ENCODE assay signal across 8 mouse cellular contexts in genomic region chr1:75125418-75125817, GRCm38 (mm10). TPM values are rescaled to one million over a fixed set of nuclear protein-coding genes. Genes with fewer than 3 reads are reported as not detected.
DNase-seq lines count a peak whose midpoint lies in the region; ATAC-seq and TF ChIP-seq lines count a peak whose summit lies in the region.

No protein-coding gene starts in this region.

- H3K4me1 ChIP-seq in kidney, embryonic 16.5 days (ENCODE audit: insufficient read depth, low read length): 0 out of 2 replicates have a peak, but pooled peaks cover 5% of the 10 kb centered on the region
- 0 out of 2 replicates have a peak, but pooled peaks cover 4% of the 10 kb centered on the region for H3K4me1 ChIP-seq in embryonic facial prominence, embryonic 12.5 days
- H3K4me1 ChIP-seq in intestine, postnatal 0 days (replicated peaks; ENCODE audit: control insufficient read depth, insufficient read depth, low read length): 0 out of 2 replicates have a peak, but pooled peaks cover 5% of the 10 kb centered on the region
- H3K4me1 ChIP-seq in neural tube, embryonic 11.5 days (ENCODE audit: control insufficient read depth, insufficient read depth, low read length): no peaks in the 10 kb centered on the region

- no peaks in the 10 kb centered on the region for H3K27me3 ChIP-seq in kidney, embryonic 16.5 days (ENCODE audit: insufficient read depth, low read length)
- H3K27me3 ChIP-seq in embryonic facial prominence, embryonic 12.5 days: no peaks in the 10 kb centered on the region; the same call in 1 of the 2 replicates
- H3K27me3 ChIP-seq in intestine, postnatal 0 days (replicated peaks; ENCODE audit: control insufficient read depth, insufficient read depth, low read length): no peaks in the 10 kb centered on the region
- H3K27me3 ChIP-seq in neural tube, embryonic 11.5 days (ENCODE audit: control insufficient read depth, insufficient read depth, low read length): no peaks in the 10 kb centered on the region

- peak overlapping the region; percentile 99 for H3K27ac ChIP-seq in kidney, embryonic 16.5 days (ENCODE audit: low read length)
- H3K27ac ChIP-seq in embryonic facial prominence, embryonic 12.5 days: peak overlapping the region; percentile 97; the same call in 1 of the 2 replicates
- H3K27ac ChIP-seq in intestine, postnatal 0 days (ENCODE audit: low read depth, low read length): peak overlapping the region; percentile 97
- no peak overlapping the region for H3K27ac ChIP-seq in neural tube, embryonic 11.5 days (ENCODE audit: low read depth, low read length)

- H3K36me3 ChIP-seq in kidney, embryonic 16.5 days (ENCODE audit: insufficient read depth, low read length): no peaks in the 10 kb centered on the region
- H3K36me3 ChIP-seq in embryonic facial prominence, embryonic 12.5 days: no peaks in the 10 kb centered on the region
- H3K36me3 ChIP-seq in intestine, postnatal 0 days (ENCODE audit: control insufficient read depth, insufficient read depth): no peaks in the 10 kb centered on the region
- H3K36me3 ChIP-seq in neural tube, embryonic 11.5 days (ENCODE audit: control insufficient read depth, insufficient read depth, low read length): no peaks in the 10 kb centered on the region

- H3K4me3 ChIP-seq in kidney, embryonic 16.5 days (ENCODE audit: low read length): peak overlapping the region; percentile 57
- H3K4me3 ChIP-seq in embryonic facial prominence, embryonic 12.5 days: peak overlapping the region; percentile 54
- peak overlapping the region; percentile 51 for H3K4me3 ChIP-seq in intestine, postnatal 0 days (ENCODE audit: low read depth, low read length)
- H3K4me3 ChIP-seq in neural tube, embryonic 11.5 days (ENCODE audit: low read depth, low read length): peak overlapping the region; percentile 48

- DNase-seq in kidney, postnatal 4 days: no peak
- no peak for DNase-seq in neural tube, embryonic 11.5 days (ENCODE audit: low spot score)
- DNase-seq in adrenal gland, adult 2 months: no peak
- no peak for DNase-seq in gastrocnemius, postnatal 10 days
- DNase-seq in adipocyte (ENCODE audit: low spot score): no peak

- TF ChIP-seq CTCF in intestine, postnatal 0 days (IDR thresholded peaks at IDR 0.05; ENCODE audit: low read depth): no peak

- H3K4me2 ChIP-seq in kidney, embryonic 16.5 days (replicated peaks; ENCODE audit: low read depth, low read length): peak overlapping the region; percentile 57
- peak overlapping the region; percentile 53 for H3K4me2 ChIP-seq in embryonic facial prominence, embryonic 12.5 days (replicated peaks)
- peak overlapping the region; percentile 69 for H3K4me2 ChIP-seq in intestine, postnatal 0 days (replicated peaks; ENCODE audit: low read depth)
- peak overlapping the region; percentile 50 for H3K4me2 ChIP-seq in neural tube, embryonic 11.5 days (ENCODE audit: low read depth)

- ATAC-seq in kidney, embryonic 16.5 days (ENCODE audit: low FRiP score, low TSS enrichment): no peak
- ATAC-seq in embryonic facial prominence, embryonic 12.5 days (ENCODE audit: insufficient number of reproducible peaks, insufficient read depth, low FRiP score, low TSS enrichment): no peak
- no peak for ATAC-seq in intestine, postnatal 0 days
- no peak for ATAC-seq in neural tube, embryonic 11.5 days (ENCODE audit: insufficient read depth, low FRiP score, low TSS enrichment)

- WGBS in kidney, embryonic 16.5 days: 37% methylated on average over 5 of the region's 5 CpGs
- WGBS in embryonic facial prominence, embryonic 12.5 days: 31% methylated on average over 5 of the region's 5 CpGs
- 23% methylated on average over 5 of the region's 5 CpGs for WGBS in intestine, postnatal 0 days
- 42% methylated on average over 5 of the region's 5 CpGs for WGBS in neural tube, embryonic 11.5 days

- no peaks in the 10 kb centered on the region for H3K9me3 ChIP-seq in kidney, embryonic 16.5 days (ENCODE audit: low read length)
- H3K9me3 ChIP-seq in embryonic facial prominence, embryonic 12.5 days: no peaks in the 10 kb centered on the region
- H3K9me3 ChIP-seq in intestine, postnatal 0 days (ENCODE audit: control insufficient read depth): no peaks in the 10 kb centered on the region
- no peaks in the 10 kb centered on the region for H3K9me3 ChIP-seq in neural tube, embryonic 11.5 days (ENCODE audit: control insufficient read depth, low read length)

- peak overlapping the region; percentile 78 for H3K9ac ChIP-seq in kidney, embryonic 16.5 days (replicated peaks; ENCODE audit: low read length)
- peak overlapping the region; percentile 53; the same call in 1 of the 2 replicates for H3K9ac ChIP-seq in embryonic facial prominence, embryonic 12.5 days
- H3K9ac ChIP-seq in intestine, postnatal 0 days (ENCODE audit: low read depth, low read length): peak overlapping the region; percentile 43
- H3K9ac ChIP-seq in neural tube, embryonic 11.5 days (ENCODE audit: low read length): peak overlapping the region; percentile 3; the same call in 1 of the 2 replicates

RNA-seq across cellular contexts. Expression of gene Nhej1, which starts 0.4 kb away (rescaled TPM):
- polyA plus RNA-seq in kidney, embryonic 16.5 days (2015; fragmentation: Nextera tagmentation; extraction: Ambion mirVana): 10.0 and 12.1 TPM in 2 replicates
- 10.9 and 11.3 TPM in 2 replicates for polyA plus RNA-seq in embryonic facial prominence, embryonic 12.5 days (2016; fragmentation: Nextera tagmentation; extraction: Ambion mirVana)
- 5.0 TPM in 2 replicates for polyA plus RNA-seq in intestine, postnatal 0 days (2015; fragmentation: Nextera tagmentation; extraction: Ambion mirVana)
- 12.1 and 13.9 TPM in 2 replicates for polyA plus RNA-seq in neural tube, embryonic 11.5 days (2014; fragmentation: Nextera tagmentation; extraction: Ambion mirVana)
- 1 to 10 TPM; 5.7 to 8.8 TPM for total RNA-seq in adrenal gland, adult 2 months (2021)
- polyA plus RNA-seq in adrenal gland, adult 2 months (2012; rRNA removed): 3.4 and 3.5 TPM in 2 replicates
- 1 to 10 TPM; 4.0 to 5.4 TPM for total RNA-seq in gastrocnemius, postnatal 10 days (2021)

RNA-seq across cellular contexts. Expression of gene Slc23a3, which starts 8.3 kb away (rescaled TPM):
- polyA plus RNA-seq in kidney, embryonic 16.5 days (2015; fragmentation: Nextera tagmentation; extraction: Ambion mirVana): 5.9 and 6.2 TPM in 2 replicates
- 0.08 and 0.10 TPM in 2 replicates for polyA plus RNA-seq in embryonic facial prominence, embryonic 12.5 days (2016; fragmentation: Nextera tagmentation; extraction: Ambion mirVana)
- 2.5 and 3.2 TPM in 2 replicates for polyA plus RNA-seq in intestine, postnatal 0 days (2015; fragmentation: Nextera tagmentation; extraction: Ambion mirVana)
- polyA plus RNA-seq in neural tube, embryonic 11.5 days (2014; fragmentation: Nextera tagmentation; extraction: Ambion mirVana): not detected in 2 replicates
- under 1 TPM; 0.23 to 0.41 TPM for total RNA-seq in adrenal gland, adult 2 months (2021)
- polyA plus RNA-seq in adrenal gland, adult 2 months (2012; rRNA removed): 0.36 and 0.46 TPM in 2 replicates
- total RNA-seq in gastrocnemius, postnatal 10 days (2021): not detected

RNA-seq across cellular contexts. Expression of gene Cnppd1, which starts 17.1 kb away (rescaled TPM):
- polyA plus RNA-seq in kidney, embryonic 16.5 days (2015; fragmentation: Nextera tagmentation; extraction: Ambion mirVana): 51.1 and 54.4 TPM in 2 replicates
- 45.1 and 46.2 TPM in 2 replicates for polyA plus RNA-seq in embryonic facial prominence, embryonic 12.5 days (2016; fragmentation: Nextera tagmentation; extraction: Ambion mirVana)
- polyA plus RNA-seq in intestine, postnatal 0 days (2015; fragmentation: Nextera tagmentation; extraction: Ambion mirVana): 45.6 and 45.9 TPM in 2 replicates
- 53.5 and 58.4 TPM in 2 replicates for polyA plus RNA-seq in neural tube, embryonic 11.5 days (2014; fragmentation: Nextera tagmentation; extraction: Ambion mirVana)
- total RNA-seq in adrenal gland, adult 2 months (2021): 10 to 100 TPM; 27.3 to 33.9 TPM
- 36.3 and 37.6 TPM in 2 replicates for polyA plus RNA-seq in adrenal gland, adult 2 months (2012; rRNA removed)
- 10 to 100 TPM; 20.1 to 22.3 TPM for total RNA-seq in gastrocnemius, postnatal 10 days (2021)

RNA-seq across cellular contexts. Expression of gene Retreg2, which starts 17.2 kb away (rescaled TPM):
- polyA plus RNA-seq in kidney, embryonic 16.5 days (2015; fragmentation: Nextera tagmentation; extraction: Ambion mirVana): 56.3 and 59.8 TPM in 2 replicates
- polyA plus RNA-seq in embryonic facial prominence, embryonic 12.5 days (2016; fragmentation: Nextera tagmentation; extraction: Ambion mirVana): 43.4 and 46.7 TPM in 2 replicates
- polyA plus RNA-seq in intestine, postnatal 0 days (2015; fragmentation: Nextera tagmentation; extraction: Ambion mirVana): 48.4 and 49.0 TPM in 2 replicates
- polyA plus RNA-seq in neural tube, embryonic 11.5 days (2014; fragmentation: Nextera tagmentation; extraction: Ambion mirVana): 57.1 and 70.0 TPM in 2 replicates
- total RNA-seq in adrenal gland, adult 2 months (2021): 100 to 1,000 TPM in 1 of 2 experiments, 10 to 100 TPM in 1; 80.4 to 101 TPM
- 127 and 143 TPM in 2 replicates for polyA plus RNA-seq in adrenal gland, adult 2 months (2012; rRNA removed)
- total RNA-seq in gastrocnemius, postnatal 10 days (2021): 10 to 100 TPM; 18.1 to 21.5 TPM

RNA-seq across cellular contexts. Expression of gene Zfand2b, which starts 43.0 kb away (rescaled TPM):
- 48.4 and 51.0 TPM in 2 replicates for polyA plus RNA-seq in kidney, embryonic 16.5 days (2015; fragmentation: Nextera tagmentation; extraction: Ambion mirVana)
- polyA plus RNA-seq in embryonic facial prominence, embryonic 12.5 days (2016; fragmentation: Nextera tagmentation; extraction: Ambion mirVana): 40.6 and 42.4 TPM in 2 replicates
- polyA plus RNA-seq in intestine, postnatal 0 days (2015; fragmentation: Nextera tagmentation; extraction: Ambion mirVana): 47.5 and 51.2 TPM in 2 replicates
- polyA plus RNA-seq in neural tube, embryonic 11.5 days (2014; fragmentation: Nextera tagmentation; extraction: Ambion mirVana): 31.7 and 38.3 TPM in 2 replicates
- 10 to 100 TPM; 33.1 to 36.8 TPM for total RNA-seq in adrenal gland, adult 2 months (2021)
- polyA plus RNA-seq in adrenal gland, adult 2 months (2012; rRNA removed): 63.1 and 68.5 TPM in 2 replicates
- 10 to 100 TPM; 12.4 to 14.0 TPM for total RNA-seq in gastrocnemius, postnatal 10 days (2021)

Comparison
In these comparisons a context has a peak if more than half of its experiments do, and no peak if none do; other contexts are left out.
1. H3K9ac ChIP-seq: peak in every context shown above with its lines; median percentile 78 in kidney, embryonic 16.5 days; 53 in embryonic facial prominence, embryonic 12.5 days; 43 in intestine, postnatal 0 days; 3 in neural tube, embryonic 11.5 days.